Mouse (Mus musculus) MEL (cell line): ENCODE results near the gene Entpd3. TPM values are rescaled to one million over a fixed set of nuclear protein-coding genes. Genes with fewer than 3 reads are reported as not detected.

Experiments used
- DNase-seq: peaks from one replicate; pipeline ENCODE4 v3.0.0; 2011; ENCODE audit warnings: low read depth, low spot score
- H3K27ac ChIP-seq: 2 replicates; pipeline ENCODE4 v1.5.1; 2012; ENCODE audit warnings: low read depth, mild to moderate bottlenecking, control low read depth, low read length, moderate library complexity; ENCODE audit not compliant: control insufficient read depth
- H3K27me3 ChIP-seq, 2 experiments: fragments of 150-350 bp in 1 of 2; sonication (generic) in 1 of 2; 2 replicates each; pipeline ENCODE4 v1.6.1; 2012; ENCODE audit warnings: low read length in 2 of 2, mild to moderate bottlenecking in 2 of 2, improper control_type of control experiment in 1 of 2, moderate library complexity in 1 of 2; ENCODE audit not compliant: insufficient read depth in 2 of 2, control insufficient read depth in 1 of 2
- H3K36me3 ChIP-seq, 2 experiments: 2 replicates each; pipeline ENCODE4 v1.6.1; 2012 to 2014; ENCODE audit warnings: low read length in 2 of 2, improper control_type of control experiment in 1 of 2, inconsistent platforms in 1 of 2, mild to moderate bottlenecking in 1 of 2; ENCODE audit not compliant: insufficient read depth in 2 of 2, control insufficient read depth in 1 of 2
- H3K4me1 ChIP-seq, 2 experiments: fragments of 150-350 bp in 1 of 2; sonication (generic) in 1 of 2; 2 replicates each; pipeline ENCODE4 v1.6.1; 2012; ENCODE audit warnings: low read length in 2 of 2, improper control_type of control experiment in 1 of 2, mild to moderate bottlenecking in 1 of 2; ENCODE audit not compliant: insufficient read depth in 2 of 2, control insufficient read depth in 1 of 2
- H3K4me3 ChIP-seq, 2 experiments: fragments of 150-350 bp in 1 of 2; sonication (generic) in 1 of 2; 2 replicates each; pipeline ENCODE4 v1.5.1; 2012; ENCODE audit warnings: low read depth in 2 of 2, low read length in 2 of 2, mild to moderate bottlenecking in 2 of 2, moderate library complexity in 2 of 2, control low read depth in 1 of 2, improper control_type of control experiment in 1 of 2; ENCODE audit not compliant: control insufficient read depth in 1 of 2, insufficient read depth in 1 of 2
- H3K79me2 ChIP-seq: 2 replicates; pipeline ENCODE4 v1.6.1; 2012; ENCODE audit warnings: mild to moderate bottlenecking, low read length, moderate library complexity; ENCODE audit not compliant: control insufficient read depth, poor library complexity, insufficient read depth
- H3K9ac ChIP-seq: 2 replicates; pipeline ENCODE4 v1.6.1; 2012; ENCODE audit warnings: low read depth, mild to moderate bottlenecking, control low read depth, low read length, moderate library complexity; ENCODE audit not compliant: control insufficient read depth, poor library complexity, severe bottlenecking
- H3K9me3 ChIP-seq: fragments of 150-350 bp; sonication (generic); replicated peaks from 2 replicates; pipeline ENCODE4 v1.6.1; 2012; ENCODE audit warnings: mild to moderate bottlenecking, low read length, improper control_type of control experiment, moderate library complexity; ENCODE audit not compliant: insufficient read depth
- CHD2 ChIP-seq: IDR thresholded peaks from 2 replicates; pipeline ENCODE4 v1.6.1; 2011; ENCODE audit warnings: low read length, improper control_type of control experiment
- EP300 ChIP-seq, 2 experiments: IDR thresholded peaks; 2 replicates each; pipeline ENCODE4 v1.6.1; 2011; ENCODE audit warnings: improper control_type of control experiment in 2 of 2, low read length in 2 of 2, low read depth in 1 of 2, mild to moderate bottlenecking in 1 of 2
- ETS1 ChIP-seq: IDR thresholded peaks from 2 replicates; pipeline ENCODE4 v1.6.1; 2012; ENCODE audit warnings: low read depth, mild to moderate bottlenecking, inconsistent platforms, low read length, improper control_type of control experiment, moderate library complexity
- GABPA ChIP-seq: IDR thresholded peaks from 2 replicates; pipeline ENCODE4 v1.6.1; 2012; ENCODE audit warnings: low read depth, mild to moderate bottlenecking, inconsistent platforms, low read length, improper control_type of control experiment, moderate library complexity
- GATA1 ChIP-seq: IDR thresholded peaks from 2 replicates; pipeline ENCODE4 v1.6.1; 2011; ENCODE audit warnings: low read depth, low read length, improper control_type of control experiment
- KAT2A ChIP-seq: conservative IDR thresholded peaks from 2 replicates; pipeline ENCODE4 v1.6.1; 2012; ENCODE audit warnings: low read depth, low read length, improper control_type of control experiment, inconsistent platforms
- MXI1 ChIP-seq: IDR thresholded peaks from 2 replicates; pipeline ENCODE4 v1.6.1; 2011; ENCODE audit warnings: mild to moderate bottlenecking, low read depth, low read length, improper control_type of control experiment
- MYB ChIP-seq: IDR thresholded peaks from 2 replicates; pipeline ENCODE4 v1.6.1; 2011; ENCODE audit warnings: mild to moderate bottlenecking, low read depth, low read length, improper control_type of control experiment
- NRF1 ChIP-seq: IDR thresholded peaks from 2 replicates; pipeline ENCODE4 v1.6.1; 2014; ENCODE audit warnings: low read depth, mild to moderate bottlenecking, inconsistent platforms, low read length, improper control_type of control experiment, moderate library complexity; ENCODE audit not compliant: poor library complexity, insufficient read depth, severe bottlenecking
- POLR2AphosphoS5 ChIP-seq: IDR thresholded peaks from 2 replicates; pipeline ENCODE4 v1.6.1; 2012; ENCODE audit warnings: low read depth, borderline replicate concordance, mild to moderate bottlenecking, inconsistent platforms, low read length, moderate library complexity, mixed read lengths
- RAD21 ChIP-seq: IDR thresholded peaks from 2 replicates; pipeline ENCODE4 v1.6.1; 2011; ENCODE audit warnings: mild to moderate bottlenecking, low read depth, low read length, improper control_type of control experiment
- RCOR1 ChIP-seq: IDR thresholded peaks from 2 replicates; pipeline ENCODE4 v1.6.1; 2012; ENCODE audit warnings: low read depth, mild to moderate bottlenecking, inconsistent platforms, low read length, improper control_type of control experiment
- SIN3A ChIP-seq: IDR thresholded peaks from 2 replicates; pipeline ENCODE4 v1.6.1; 2012; ENCODE audit warnings: low read length, improper control_type of control experiment, inconsistent platforms
- SMC3 ChIP-seq: IDR thresholded peaks from 2 replicates; pipeline ENCODE4 v1.6.1; 2011; ENCODE audit warnings: low read depth, low read length, improper control_type of control experiment
- TBP ChIP-seq: IDR thresholded peaks from 2 replicates; pipeline ENCODE4 v1.8.0; 2011; ENCODE audit warnings: low read depth, low read length, improper control_type of control experiment
- TCF12 ChIP-seq: IDR thresholded peaks from 2 replicates; pipeline ENCODE4 v1.6.1; 2014; ENCODE audit warnings: low read depth, mild to moderate bottlenecking, inconsistent platforms, low read length, improper control_type of control experiment, moderate library complexity
- UBTF ChIP-seq: IDR thresholded peaks from 2 replicates; pipeline ENCODE4 v1.6.1; 2012; ENCODE audit warnings: low read depth, mild to moderate bottlenecking, inconsistent platforms, low read length, improper control_type of control experiment, moderate library complexity, borderline replicate concordance; ENCODE audit not compliant: insufficient read depth
- USF1 ChIP-seq: IDR thresholded peaks from 2 replicates; pipeline ENCODE4 v1.6.1; 2014; ENCODE audit warnings: low read depth, mild to moderate bottlenecking, inconsistent platforms, low read length, improper control_type of control experiment, moderate library complexity
- polyA plus RNA-seq, 2 experiments: library from polyadenylated mRNA; stranded (reverse) in 1 of 2; unstranded in 1 of 2; fragments of >175 nt in 1 of 2; fragments of >200 nt in 1 of 2; gene quantifications; 2 replicates each; pipeline versions ENCODE4 v1.2.1 to v1.2.4; 2012; ENCODE audit warnings: low replicate concordance in 2 of 2, low read depth in 1 of 2; ENCODE audit not compliant: insufficient read length in 2 of 2, insufficient read depth in 1 of 2, missing spikeins in 1 of 2
- total RNA-seq: library from RNA; depleted of rRNA; stranded (reverse); fragments of 300-350 nt; gene quantifications from 2 replicates; pipeline ENCODE4 v1.2.3, GENCODE M21; 2012

Gene Entpd3
- total and polyA plus RNA-seq, 3 experiments: 0.03 TPM; not detected in 2

DNA sequence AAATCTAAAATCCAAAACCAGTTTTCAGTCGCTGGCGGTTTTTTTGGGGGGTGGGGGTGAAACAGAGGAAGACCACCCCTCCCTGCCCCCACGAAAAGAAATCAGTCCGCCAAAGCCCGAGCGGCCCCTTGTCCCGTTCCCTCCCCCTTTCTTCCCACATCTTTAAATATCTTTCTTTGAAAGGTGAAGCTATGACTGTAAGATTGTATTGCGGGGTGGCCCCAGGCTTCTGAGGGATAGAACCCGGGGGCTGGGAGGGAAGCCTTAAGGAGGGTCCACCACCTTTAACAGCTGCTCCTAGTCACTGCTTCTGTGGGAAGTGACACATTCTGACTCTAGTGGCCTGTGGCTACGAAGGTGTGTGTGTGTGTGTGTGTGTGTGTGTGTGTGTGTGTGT is 63.9 kb downstream of the Entpd3 start:
- no peak for DNase-seq
- no peaks in the 10 kb centered on the region for H3K36me3 ChIP-seq
- no peak overlapping the region for H3K9ac ChIP-seq
- H3K9me3 ChIP-seq: no peaks in the 10 kb centered on the region
- H3K27me3 ChIP-seq: no peaks in the 10 kb centered on the region; a peak in 3 of 4 replicates
- no peaks in the 10 kb centered on the region for H3K4me1 ChIP-seq
- no peaks in the 10 kb centered on the region for H3K79me2 ChIP-seq
- TF ChIP-seq GABPA (no peak), KAT2A (no peak), UBTF (no peak), SIN3A (no peak), EP300 (IDR thresholded peaks at IDR 0.05; ENCODE audit: low read depth in 1 of 2, low read length in 2 of 2) (no peak), RCOR1 (no peak), RAD21 (no peak), POLR2AphosphoS5 (no peak), CHD2 (no peak)
- TF ChIP-seq, all 39 proteins: peak for 0
- Histone ChIP-seq H3K27ac (no peak overlapping the region), H3K4me3 (no peak overlapping the region)

- TF ChIP-seq MXI1: no peak
- TF ChIP-seq GATA1: no peak
- no peak for TF ChIP-seq MYB
- no peak for TF ChIP-seq SMC3
- TF ChIP-seq POLR2AphosphoS5: no peak
- TF ChIP-seq USF1: no peak
- no peak for TF ChIP-seq TBP
- TF ChIP-seq SIN3A: no peak
- TF ChIP-seq NRF1: no peak
- TF ChIP-seq ETS1: no peak
- no peak for TF ChIP-seq TCF12
- no peak for TF ChIP-seq GABPA
- Histone ChIP-seq H3K36me3 (no peaks in the 10 kb centered on the region), H3K79me2 (no peaks in the 10 kb centered on the region), H3K27me3 (no peaks in the 10 kb centered on the region; a peak in 2 of 4 replicates), H3K9me3 (no peaks in the 10 kb centered on the region), H3K4me1 (no peaks in the 10 kb centered on the region), H3K9ac (no peak overlapping the region), H3K4me3 (no peak overlapping the region), H3K27ac (no peak overlapping the region)
- no peak for DNase-seq
Measured at GRCm38 (mm10) chr9:120603956-120604355, 64.3 kb downstream of the Entpd3 start.
